Mouse (Mus musculus) liver, embryonic 14.5 days (tissue): ENCODE results near the gene Ampd3.

Experiments
- CTCF ChIP-seq: IDR thresholded peaks from 2 replicates; pipeline ENCODE4 v1.5.1; 2016; ENCODE audit warnings: antibody characterized with exemption, low read depth, control low read depth
- EP300 ChIP-seq: IDR thresholded peaks from 2 replicates; pipeline ENCODE4 v1.6.1; 2016; ENCODE audit warnings: antibody characterized with exemption, low read depth

DNA sequence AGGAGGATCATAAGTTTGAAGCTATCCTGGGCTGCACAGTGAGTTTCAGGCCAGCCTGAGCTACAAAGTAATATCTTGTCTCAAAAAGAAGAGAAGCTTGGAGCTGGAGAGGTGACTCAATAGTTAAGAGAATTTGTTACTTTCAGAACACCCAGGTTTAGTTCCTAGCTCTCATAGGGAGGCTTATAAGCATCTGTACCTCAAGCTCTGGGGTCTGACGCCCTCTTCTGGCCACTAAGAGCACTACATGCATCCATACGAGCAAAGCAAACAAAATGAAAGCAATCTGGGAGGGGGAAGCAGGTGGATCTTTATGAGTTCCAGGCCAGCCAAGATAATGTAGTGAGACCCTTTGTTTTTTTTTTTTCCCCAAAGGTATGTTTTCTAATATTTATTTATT is 31.1 kb upstream of the Ampd3 start:
- TF ChIP-seq CTCF (peak; percentile 36), EP300 (no peak)
